Mouse (Mus musculus) layer of hippocampus, adult 2 months (tissue): ENCODE results near the gene Rbm14. TPM values are rescaled to one million over a fixed set of nuclear protein-coding genes. Genes with fewer than 3 reads are reported as not detected.

ENCODE experiments used
- DNase-seq, 2 experiments: peaks; one replicate each; pipeline ENCODE4 v3.0.0; 2022; ENCODE audit warnings: low spot score in 2 of 2
- H3K27ac ChIP-seq: fragments of 200-600 bp; 2 replicates; pipeline ENCODE4 v1.8.1; 2022
- H3K4me3 ChIP-seq: fragments of 200-600 bp; 2 replicates; pipeline ENCODE4 v1.8.1; 2022; ENCODE audit warnings: mild to moderate bottlenecking
- CTCF ChIP-seq: fragments of 200-600 bp; conservative IDR thresholded peaks from 2 replicates; pipeline ENCODE4 v1.8.1; 2022; ENCODE audit warnings: antibody characterized with exemption, mild to moderate bottlenecking, moderate library complexity
- long read RNA-seq, 2 experiments: library from polyadenylated mRNA; stranded (forward); transcript quantifications; one replicate each; pipeline ENCODE4 v2.0.0; 2021; ENCODE audit warnings: borderline mapping rate in 2 of 2
- total RNA-seq, 2 experiments: library from RNA; stranded (reverse); gene quantifications; 2 replicates each; pipeline ENCODE4 v1.2.3; 2021

Gene Rbm14
- total RNA-seq = 10 to 100 TPM; 59.5 to 65.9 TPM
- long read RNA-seq, experiment 1, transcript Rbm14-201 (3 exons, 3,165 nt) = major isoform, 17 of 22 reads
- long read RNA-seq, experiment 1, partial matches to known transcripts = 4 of 22 reads
- long read RNA-seq, experiment 1, other reads (novel, unspliced or antisense) = 1 of 22 reads
- long read RNA-seq, experiment 2, transcript Rbm14-201 (3 exons, 3,165 nt) = major isoform, 21 of 23 reads
- long read RNA-seq, experiment 2, partial matches to known transcripts = 2 of 23 reads
- long read RNA-seq, experiment 2, other reads (novel, unspliced or antisense) = 0 of 23 reads

DNA sequence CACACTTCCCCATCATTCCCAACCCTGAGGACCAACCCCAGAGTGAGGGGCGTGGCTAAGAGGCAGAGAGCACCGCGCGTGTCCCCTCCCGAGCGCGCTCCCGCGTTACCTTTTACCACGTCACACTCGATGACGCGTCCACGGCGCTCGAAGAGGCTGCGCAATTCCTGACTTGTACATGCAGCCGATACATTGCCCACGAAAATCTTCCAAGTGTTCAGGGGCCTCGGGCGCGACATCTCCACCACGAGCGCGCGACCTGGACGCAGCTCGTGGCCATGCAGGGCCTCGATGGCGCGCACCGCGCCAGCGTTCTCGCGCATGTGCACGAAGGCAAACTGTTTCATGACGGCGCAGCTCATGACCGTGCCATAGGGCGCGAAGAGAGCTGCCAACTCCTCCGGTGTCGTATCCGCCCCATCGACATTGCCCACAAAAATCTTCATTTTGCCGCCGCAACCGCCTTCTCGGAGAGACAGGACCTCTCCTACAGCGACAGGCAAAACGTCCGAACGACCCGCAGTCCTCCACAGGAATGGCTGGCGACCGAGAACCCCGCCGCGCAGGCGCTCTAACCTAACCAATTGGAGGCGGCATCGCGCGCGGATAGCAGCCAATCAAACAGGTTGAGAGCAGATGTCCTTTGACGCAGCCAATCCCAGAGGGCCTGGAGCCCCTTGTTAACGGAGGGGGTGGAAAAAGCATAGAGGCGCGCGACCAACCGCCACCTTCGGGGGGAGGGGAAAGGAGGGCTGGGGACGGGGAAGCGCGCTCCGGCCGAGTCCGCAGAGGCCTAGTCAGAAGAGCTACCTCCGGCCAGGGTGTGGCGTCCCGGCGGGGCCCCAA is at the start of gene Rbm14, which contains the start of gene Gm21992:
Gene Rbm14 (minus strand): TSS at position 572 of the 846 bp plus-strand sequence.
Gene Gm21992 (minus strand): TSS at position 550 of the 846 bp plus-strand sequence.
- peak within 1 kb of the TSS; percentile 94 for H3K27ac ChIP-seq
- DNase-seq = peak; percentile 98 to 99
- H3K4me3 ChIP-seq = peak within 1 kb of the TSS; percentile 99
- no peak; the same call in 1 of the 2 replicates for TF ChIP-seq CTCF

DNA sequence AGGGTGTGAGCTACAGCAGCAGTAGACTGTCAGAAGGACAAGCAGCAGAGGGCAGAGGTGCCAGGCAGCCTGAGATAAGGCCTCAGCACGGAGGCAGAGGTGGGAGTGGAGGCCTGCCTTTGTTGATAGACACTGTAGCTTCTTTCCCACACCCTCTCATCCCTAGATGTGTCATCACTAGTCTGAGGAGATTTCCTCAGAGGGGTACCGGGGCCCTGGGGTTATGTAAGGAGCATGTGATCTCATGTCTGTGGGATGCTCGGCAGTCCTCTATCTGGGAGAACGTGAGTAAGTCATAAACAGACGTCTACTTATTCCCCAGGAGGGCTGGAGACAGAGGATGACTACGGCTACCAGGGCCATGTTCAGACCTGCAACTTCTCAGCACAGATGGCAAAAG is 47.6 kb upstream of the Rbm14 start:
- H3K27ac ChIP-seq = no peak overlapping the region
- TF ChIP-seq CTCF = no peak
- DNase-seq = no peak
- no peak overlapping the region for H3K4me3 ChIP-seq

DNA sequence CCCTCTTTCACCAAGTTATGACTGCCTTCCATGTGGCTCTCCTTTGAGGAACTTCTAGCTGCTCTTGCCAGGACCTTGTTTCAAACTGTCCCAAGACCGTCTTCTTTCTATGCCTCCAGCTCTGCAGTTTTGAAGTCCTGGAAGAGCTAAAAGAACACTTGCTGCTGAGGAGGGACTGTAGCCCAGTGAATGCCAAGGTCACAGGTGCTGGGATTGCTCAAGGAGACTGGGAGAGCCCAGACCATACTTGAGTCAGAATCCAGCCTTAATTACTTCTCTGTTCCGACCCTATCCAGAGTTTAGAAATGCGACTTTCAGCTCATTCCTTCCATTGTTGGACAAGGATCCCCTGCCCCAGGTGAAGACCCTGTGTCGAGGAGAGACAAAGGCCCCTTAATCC is 44.5 kb upstream of the Rbm14 start:
- no peak for DNase-seq
- Histone ChIP-seq H3K4me3 (peak overlapping the region; percentile 75), H3K27ac (peak overlapping the region; percentile 95; the same call in 1 of the 2 replicates)
- no peak for TF ChIP-seq CTCF

DNA sequence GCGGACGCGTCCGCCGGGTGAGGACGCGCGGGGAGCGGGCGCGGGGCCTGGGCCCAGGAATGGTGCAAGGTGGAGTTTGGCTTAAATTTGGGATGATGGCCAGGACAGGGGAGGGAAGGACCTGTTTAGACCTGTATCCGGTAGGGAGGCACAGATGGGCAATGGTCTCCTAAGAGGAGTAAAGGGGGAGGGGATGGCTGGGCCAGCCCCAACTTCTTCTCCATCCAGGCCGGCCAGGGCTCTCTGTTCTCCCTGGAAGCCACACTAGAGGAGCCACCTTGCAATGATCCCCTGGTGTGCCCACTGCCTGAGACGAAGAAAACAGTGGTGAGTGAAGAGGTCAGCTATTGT is 44.0 kb upstream of the Rbm14 start:
- H3K27ac ChIP-seq = peak overlapping the region; percentile 95
- no peak for DNase-seq
- peak overlapping the region; percentile 75 for H3K4me3 ChIP-seq
- TF ChIP-seq CTCF = no peak

DNA sequence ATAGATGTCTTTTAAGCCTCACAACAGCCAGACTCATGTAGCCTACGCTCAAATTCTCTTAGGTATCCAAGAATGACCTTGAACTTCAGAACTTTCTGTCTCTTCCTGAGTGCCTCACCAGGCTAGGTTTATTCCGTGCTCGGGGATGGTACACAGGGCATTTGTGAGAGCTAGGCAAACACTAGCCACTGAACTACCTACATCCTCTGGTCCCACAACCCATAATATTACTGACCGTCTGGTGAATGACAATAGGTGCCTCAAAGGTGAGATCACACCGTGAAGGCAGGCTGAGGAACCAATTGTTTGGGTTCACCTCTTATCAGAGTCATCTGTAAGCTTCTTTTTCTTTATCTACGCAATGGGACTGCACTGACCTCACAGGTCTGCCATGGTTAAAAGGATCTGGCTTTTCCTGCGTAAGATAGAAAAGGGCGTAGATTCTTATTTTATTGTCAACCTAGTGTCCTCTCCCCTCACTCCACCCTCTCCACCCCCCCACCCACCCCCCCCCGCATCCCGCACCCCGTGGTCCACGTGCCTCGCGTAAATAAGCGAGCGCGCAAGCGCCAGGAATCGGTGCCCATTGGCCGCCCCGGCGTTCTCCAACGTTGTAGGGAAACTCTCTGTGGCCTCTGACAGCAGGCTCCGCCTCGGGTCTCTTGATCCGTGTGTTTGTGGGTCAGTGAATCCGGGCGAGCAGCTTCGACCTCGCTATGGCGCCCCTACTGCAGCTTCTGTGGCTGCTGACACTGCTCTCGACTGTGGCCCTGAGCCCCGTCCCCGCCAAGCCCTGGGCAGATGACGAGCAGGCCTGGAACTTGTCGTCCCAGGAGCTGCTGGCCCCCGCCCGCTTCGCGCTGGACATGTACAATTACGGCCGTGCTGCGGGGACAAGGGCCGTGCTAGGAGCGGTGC is 43.4 kb upstream of the Rbm14 start, which contains the start of gene Ctsf:
Gene Ctsf (plus strand): TSS at position 579 of the 918 bp plus-strand sequence.
- peak; percentile 91 for DNase-seq
- Histone ChIP-seq H3K27ac (peak within 1 kb of the TSS; percentile 95), H3K4me3 (peak within 1 kb of the TSS; percentile 75)
- no peak; the same call in 1 of the 2 replicates for TF ChIP-seq CTCF

DNA sequence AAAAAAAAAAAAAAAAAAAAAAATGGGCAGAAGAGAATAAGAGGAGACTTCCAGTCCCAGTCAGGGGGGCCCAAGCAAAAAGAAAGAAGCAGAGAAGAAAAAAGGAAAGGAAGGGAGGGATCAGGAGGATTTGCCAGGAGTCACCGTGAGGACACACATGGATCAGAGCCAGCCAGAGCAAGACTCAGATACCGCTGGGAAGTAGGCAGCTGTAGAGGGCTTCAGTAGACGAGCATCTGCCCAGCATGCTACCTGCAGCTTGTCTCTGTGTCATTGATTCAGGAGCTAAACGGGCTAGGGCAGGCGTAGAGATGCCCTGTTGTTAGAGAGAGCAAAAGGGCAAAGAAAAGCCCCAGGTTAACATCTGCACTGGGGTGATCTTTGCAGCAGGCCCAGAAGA is 38.8 kb upstream of the Rbm14 start:
- Histone ChIP-seq H3K4me3 (no peak overlapping the region), H3K27ac (no peak overlapping the region)
- no peak for TF ChIP-seq CTCF
- DNase-seq = no peak

DNA sequence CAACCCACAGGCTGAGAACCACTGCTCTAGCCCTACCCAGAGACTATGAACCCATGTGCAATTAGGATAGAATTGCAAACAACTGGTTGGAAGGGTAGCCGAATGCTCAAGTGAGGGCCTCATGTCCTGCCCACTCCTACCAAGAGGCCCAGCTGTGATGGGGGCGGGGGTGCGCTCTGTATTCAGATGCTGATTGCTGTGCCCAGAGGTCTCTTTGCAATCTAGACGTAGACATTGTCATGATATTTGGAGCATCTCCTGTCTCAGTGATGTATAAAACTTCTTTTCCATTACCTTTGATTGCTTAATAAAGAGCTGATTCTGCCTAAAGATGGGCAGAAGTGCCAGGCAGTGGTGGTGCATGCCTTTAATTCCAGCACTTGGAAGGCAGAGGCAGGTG is 38.4 kb upstream of the Rbm14 start:
- no peak for TF ChIP-seq CTCF
- no peak for DNase-seq
- no peak overlapping the region for H3K4me3 ChIP-seq
- no peak overlapping the region for H3K27ac ChIP-seq

DNA sequence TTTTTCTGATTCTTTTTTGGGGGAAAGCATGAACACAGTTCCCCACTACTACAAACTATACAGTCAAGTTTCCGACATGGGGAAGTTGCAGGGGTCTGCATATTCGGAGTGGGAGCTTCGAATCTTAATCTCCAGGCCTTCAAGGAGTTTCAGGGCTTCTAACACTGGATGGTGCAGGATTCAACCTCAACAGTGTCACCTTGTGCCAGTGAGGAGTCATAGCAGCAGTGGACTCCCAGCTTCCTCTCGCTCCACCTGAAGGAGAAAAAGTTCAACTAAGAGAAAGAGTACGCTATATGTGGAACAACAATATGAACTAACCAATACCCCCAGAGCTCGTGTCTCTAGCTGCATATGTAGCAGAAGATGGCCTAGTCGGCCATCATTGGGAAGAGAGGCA is 36.1 kb upstream of the Rbm14 start:
- Histone ChIP-seq H3K4me3 (no peak overlapping the region), H3K27ac (no peak overlapping the region)
- TF ChIP-seq CTCF = peak; percentile 77
- peak in 1 of 2 experiments; percentile 15 for DNase-seq

DNA sequence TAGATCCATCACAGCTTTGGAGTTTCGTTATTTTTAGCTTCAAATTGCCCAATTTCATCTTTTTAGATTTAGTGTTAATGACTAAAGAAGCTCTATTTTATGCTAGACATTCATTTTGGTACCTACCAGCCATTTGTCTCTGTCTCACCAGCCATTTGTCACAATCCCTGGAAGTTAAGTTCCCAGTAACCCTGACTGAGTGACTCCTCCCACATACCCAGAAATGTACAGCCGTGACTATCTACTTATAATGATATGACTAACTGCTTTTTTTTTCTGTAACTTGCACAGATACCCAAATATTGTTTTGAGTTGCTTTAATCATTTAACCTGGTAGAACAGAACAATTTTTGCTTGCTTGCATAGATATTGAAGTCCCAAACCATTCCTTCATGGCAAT is 34.4 kb upstream of the Rbm14 start:
- Histone ChIP-seq H3K27ac (no peak overlapping the region), H3K4me3 (no peak overlapping the region)
- DNase-seq = no peak
- no peak for TF ChIP-seq CTCF

DNA sequence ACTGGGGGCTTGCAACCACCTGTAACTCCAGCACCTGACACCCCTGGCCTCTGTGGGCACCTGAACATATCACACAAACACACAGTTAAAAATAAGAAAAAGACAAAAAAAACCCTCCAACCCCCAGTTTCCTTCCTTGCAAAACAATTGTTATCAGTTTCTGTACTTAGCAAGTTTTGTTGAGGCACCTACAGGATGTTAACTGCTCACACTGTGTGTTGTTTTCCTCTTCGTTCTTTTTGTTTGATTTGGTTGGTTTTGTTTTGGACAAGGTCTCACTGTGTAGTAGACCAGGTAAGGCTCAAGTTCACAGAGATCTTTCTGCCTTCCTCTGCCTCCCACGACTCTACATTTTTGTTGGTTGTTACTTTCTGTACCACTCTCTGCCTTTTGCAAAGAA is 31.2 kb upstream of the Rbm14 start:
- H3K4me3 ChIP-seq = no peak overlapping the region
- no peak for TF ChIP-seq CTCF
- DNase-seq = no peak
- H3K27ac ChIP-seq = no peak overlapping the region

DNA sequence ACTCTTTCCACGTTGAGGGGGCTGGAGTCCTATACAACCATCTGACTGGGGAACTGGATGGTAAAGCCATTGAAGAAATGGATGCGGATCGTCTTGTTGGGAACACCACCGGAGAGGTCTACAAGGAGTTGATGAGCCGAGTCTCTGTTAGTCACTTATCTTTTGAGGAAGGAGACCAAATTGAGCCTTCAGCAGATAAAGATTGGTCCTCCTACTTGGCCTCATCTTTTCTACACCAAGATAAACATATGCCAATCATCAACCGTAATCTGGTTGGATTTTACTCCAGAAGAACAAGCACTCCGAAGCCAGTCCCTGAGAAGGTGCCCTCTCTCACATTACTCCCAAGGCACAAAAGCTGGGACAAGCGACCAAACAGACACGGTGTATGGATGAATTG is 29.4 kb upstream of the Rbm14 start:
- DNase-seq = no peak
- TF ChIP-seq CTCF = no peak
- Histone ChIP-seq H3K4me3 (no peak overlapping the region), H3K27ac (no peak overlapping the region)

DNA sequence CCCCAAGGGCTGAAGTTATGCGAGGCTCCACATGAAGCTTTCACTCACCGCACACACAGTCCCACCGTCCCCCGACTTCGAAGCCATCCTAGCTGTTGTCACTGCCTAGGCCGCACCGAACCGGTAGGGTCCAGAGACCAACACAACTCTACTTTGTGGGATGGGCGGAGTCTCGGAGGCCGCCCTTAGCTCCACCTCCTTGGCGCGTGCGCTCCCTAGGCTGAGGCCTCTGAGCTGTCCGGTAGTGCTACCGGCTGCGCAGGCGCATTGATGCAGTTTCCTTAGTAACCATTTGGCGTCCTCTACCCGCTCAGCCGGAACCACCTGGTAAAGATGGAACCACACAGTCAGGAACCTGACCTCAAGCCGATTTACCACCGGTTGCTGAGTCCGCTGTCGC is 27.7 kb upstream of the Rbm14 start, which contains the start of the genes Ccs and Ccdc87:
Gene Ccs (minus strand): TSS at position 184 of the 400 bp plus-strand sequence.
Gene Ccdc87 (plus strand): TSS at position 218 of the 400 bp plus-strand sequence.
- Histone ChIP-seq H3K27ac (peak within 1 kb of the TSS; percentile 56), H3K4me3 (peak within 1 kb of the TSS; percentile 88)
- TF ChIP-seq CTCF = peak; percentile 37
- peak; percentile 94 to 97 for DNase-seq
